Mouse (Mus musculus) retina, adult 2 months (tissue): Measurements from ENCODE around the gene Gm10096.
"Not testable (repeated sequence)": the region's sequence is repeated elsewhere in the genome, so short reads cannot be mapped to it uniquely, and the experiment has no call there.

Source experiments
- DNase-seq: peaks from one replicate; pipeline ENCODE4 v3.0.0-alpha.2; 2012; ENCODE audit warnings: low read depth, low spot score

Gene Gm10096

DNA sequence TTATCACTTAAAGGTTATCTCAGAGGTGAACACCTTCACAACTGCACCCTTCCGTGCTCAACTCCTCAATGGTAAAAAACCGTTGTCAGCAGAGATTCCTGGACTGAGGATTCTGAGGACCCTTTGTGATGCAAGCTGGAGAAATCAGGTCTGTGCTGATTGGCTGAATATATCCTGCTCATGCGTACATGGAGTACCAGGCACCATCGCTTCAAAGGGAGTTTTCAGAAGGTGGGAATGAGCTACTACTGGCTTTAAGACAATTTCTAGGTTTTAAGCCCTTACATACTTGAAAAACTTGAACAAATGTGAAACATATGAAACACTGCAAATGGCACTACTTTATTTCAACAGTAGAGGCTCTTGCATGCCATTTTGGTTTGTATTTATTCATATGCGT lies at the start of gene Gm10096:
Gene Gm10096, minus strand, starts transcription at position 101 of the 400 bp plus-strand sequence.
- DNase-seq = not testable (repeated sequence)
